Mouse (Mus musculus): ENCODE measurements around the gene Tcp1. TPM values are rescaled to one million over a fixed set of nuclear protein-coding genes. Genes with fewer than 3 reads are reported as not detected.

Gene Tcp1
- polyA plus RNA-seq, 1 experiment from 2014 or later: 392 TPM

DNA sequence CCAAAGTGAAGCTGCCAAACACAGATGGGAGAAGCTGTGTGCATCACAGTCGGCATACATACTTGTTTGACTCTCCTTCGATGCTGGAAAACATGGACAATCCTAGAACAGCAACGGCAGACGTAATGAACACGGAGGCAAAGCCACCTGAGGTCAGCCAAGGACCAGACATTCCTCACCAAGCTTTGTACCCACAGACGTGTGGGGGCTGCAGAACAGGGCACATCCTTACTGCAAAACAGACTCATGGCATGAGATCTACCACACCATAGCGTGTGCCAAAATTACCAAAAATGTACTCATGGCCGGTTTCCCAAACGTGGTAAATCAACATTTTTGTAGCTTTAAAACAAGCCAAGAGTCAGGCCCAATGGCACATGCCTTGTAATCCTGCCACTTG, 9.1 kb upstream of the Tcp1 start:
- Histone ChIP-seq H3K9me3 (replicated peaks; ENCODE audit: control insufficient read depth, low read length) (no peaks in the 10 kb centered on the region), H3K27me3 (ENCODE audit: control insufficient read depth, insufficient read depth, low read length) (no peaks in the 10 kb centered on the region), H3K4me3 (replicated peaks; ENCODE audit: low read length) (no peak overlapping the region), H3K4me2 (ENCODE audit: low read depth, low read length) (no peak overlapping the region), H3K27ac (ENCODE audit: low read length) (no peak overlapping the region), H3K4me1 (ENCODE audit: control insufficient read depth, insufficient read depth, low read length) (no peaks in the 10 kb centered on the region), H3K36me3 (ENCODE audit: control insufficient read depth, insufficient read depth, low read length) (peaks cover 7% of the 10 kb centered on the region; the same call in 1 of the 2 replicates), H3K9ac (ENCODE audit: low read length) (no peak overlapping the region)
- 84% methylated on average over 9 of the region's 9 CpGs for WGBS
- no peak for ATAC-seq (ENCODE audit: insufficient read depth, low FRiP score)

DNA sequence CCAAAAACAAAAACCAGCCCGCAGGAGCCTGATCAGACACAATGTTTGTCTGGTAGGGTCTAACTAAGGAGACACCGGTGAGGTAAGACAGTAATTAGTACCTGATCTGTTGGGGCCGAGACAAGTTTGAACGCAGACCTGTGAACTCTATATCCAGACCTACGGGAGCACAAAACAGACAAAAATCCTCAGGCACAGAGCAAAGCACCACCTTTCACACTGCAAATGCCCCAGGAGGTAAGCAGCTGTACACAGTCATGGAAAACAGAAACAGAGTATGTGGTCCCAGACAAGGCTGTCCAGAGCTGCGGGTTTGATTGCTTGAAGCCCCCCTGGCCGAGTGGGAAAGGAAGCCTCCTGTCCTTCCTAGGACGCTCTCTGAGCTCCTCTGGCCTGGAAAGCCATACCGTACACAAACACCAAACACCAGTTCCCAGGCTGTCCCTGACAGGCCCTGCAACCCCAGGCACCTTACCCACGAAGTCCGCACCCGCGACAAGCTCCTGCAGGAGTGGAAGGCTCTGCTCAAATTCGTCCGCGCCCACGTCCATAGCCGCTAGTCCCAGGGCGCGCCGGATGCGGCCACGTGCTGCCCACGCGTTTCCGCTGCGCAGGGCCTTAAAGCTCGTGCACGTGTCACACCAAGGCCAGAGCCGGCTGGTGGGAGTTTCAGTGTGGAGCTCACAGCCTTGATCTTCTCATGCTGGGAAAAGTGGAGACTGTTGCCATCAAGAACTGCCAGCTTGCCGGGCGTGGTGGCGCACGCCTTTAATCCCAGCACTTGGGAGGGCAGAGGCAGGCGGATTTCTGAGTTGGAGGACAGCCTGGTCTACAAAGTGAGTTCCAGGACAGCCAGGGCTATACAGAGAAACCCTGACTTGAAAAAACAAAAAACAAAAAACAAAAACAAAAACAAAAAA, 5.9 kb upstream of the Tcp1 start, which contains the start of gene Pnldc1:
Gene Pnldc1 (minus strand): TSS at position 870 of the 920 bp plus-strand sequence.
- no peak within 1 kb of the TSS for H3K9ac ChIP-seq (ENCODE audit: low read length)
- no peaks in the 10 kb centered on the region for H3K9me3 ChIP-seq (replicated peaks; ENCODE audit: control insufficient read depth, low read length)
- no peaks in the 10 kb centered on the region for H3K4me1 ChIP-seq (ENCODE audit: control insufficient read depth, insufficient read depth, low read length)
- no peak within 1 kb of the TSS for H3K4me2 ChIP-seq (ENCODE audit: low read depth, low read length)
- H3K36me3 ChIP-seq (ENCODE audit: control insufficient read depth, insufficient read depth, low read length): peaks cover 20% of the 10 kb centered on the region
- no peak for ATAC-seq (ENCODE audit: insufficient read depth, low FRiP score)
- H3K4me3 ChIP-seq (replicated peaks; ENCODE audit: low read length): no peak within 1 kb of the TSS
- 75% methylated on average over 35 of the region's 35 CpGs for WGBS
- no peak within 1 kb of the TSS for H3K27ac ChIP-seq (ENCODE audit: low read length)
- no peaks in the 10 kb centered on the region for H3K27me3 ChIP-seq (ENCODE audit: control insufficient read depth, insufficient read depth, low read length)

DNA sequence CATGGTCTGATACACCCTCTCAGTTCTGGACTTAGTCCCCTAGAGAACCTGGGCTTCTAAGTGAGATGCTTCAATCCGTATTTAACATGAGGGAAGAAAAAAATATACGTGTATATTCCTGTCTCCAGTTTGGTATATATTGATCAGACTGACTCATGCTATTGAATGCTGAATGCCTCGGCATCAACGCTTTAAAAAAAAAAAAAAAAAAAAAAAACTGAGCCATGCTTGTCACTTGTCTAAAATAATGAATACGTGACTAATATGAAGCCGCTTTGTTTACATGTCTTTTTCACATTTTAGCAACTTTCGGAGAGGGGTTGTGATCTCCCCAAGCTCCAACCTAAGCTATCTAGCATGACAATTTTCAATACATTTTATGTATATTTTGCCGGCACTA, 5.1 kb upstream of the Tcp1 start:
- Histone ChIP-seq H3K4me1 (ENCODE audit: control insufficient read depth, insufficient read depth, low read length) (peaks cover 3% of the 10 kb centered on the region; the same call in 1 of the 2 replicates), H3K27me3 (ENCODE audit: control insufficient read depth, insufficient read depth, low read length) (no peaks in the 10 kb centered on the region), H3K9ac (ENCODE audit: low read length) (no peak overlapping the region), H3K4me3 (replicated peaks; ENCODE audit: low read length) (no peak overlapping the region), H3K4me2 (ENCODE audit: low read depth, low read length) (no peak overlapping the region), H3K36me3 (ENCODE audit: control insufficient read depth, insufficient read depth, low read length) (peaks cover 20% of the 10 kb centered on the region), H3K27ac (ENCODE audit: low read length) (no peak overlapping the region), H3K9me3 (replicated peaks; ENCODE audit: control insufficient read depth, low read length) (no peaks in the 10 kb centered on the region)
- no peak for ATAC-seq (ENCODE audit: insufficient read depth, low FRiP score)
- WGBS: 88% methylated on average over 8 of the region's 8 CpGs

DNA sequence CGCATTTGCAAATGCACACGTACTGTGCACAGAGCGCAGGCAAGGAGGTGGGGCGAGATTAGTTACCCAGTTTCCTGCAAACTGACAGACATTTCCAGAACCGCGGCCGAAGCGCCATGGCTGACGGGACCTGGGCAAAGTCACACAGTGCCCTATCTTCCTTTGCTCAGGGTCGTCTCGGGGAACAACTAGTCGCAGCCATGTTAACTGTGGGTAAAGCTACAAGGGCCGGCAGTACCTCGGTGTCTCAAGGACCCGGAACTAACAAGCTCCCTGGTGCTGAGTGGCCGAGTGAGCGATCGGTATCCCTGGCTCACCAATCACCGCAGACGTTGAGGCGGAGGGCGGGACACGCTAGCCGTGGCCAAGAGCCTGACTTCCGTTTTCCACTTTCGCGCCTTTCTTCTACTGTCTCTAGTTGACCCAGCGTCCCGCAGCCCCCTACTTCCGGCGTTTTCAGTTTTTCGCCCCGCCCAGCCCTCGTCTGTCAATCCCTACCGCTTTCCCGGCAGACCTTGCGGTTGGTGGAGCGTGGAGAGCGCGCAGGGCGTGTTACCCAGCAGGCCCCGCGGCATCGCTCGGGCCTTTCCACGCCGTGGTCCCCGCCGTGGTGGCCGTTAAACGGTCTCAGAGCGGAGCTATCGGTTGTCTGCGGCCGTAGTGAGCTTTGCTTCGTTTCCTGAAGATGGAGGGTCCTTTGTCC, 531 bp downstream of the Tcp1 start, which contains the start of gene Mrpl18:
Gene Mrpl18 (minus strand): TSS at position 465 of the 703 bp plus-strand sequence.
- Histone ChIP-seq H3K36me3 (ENCODE audit: control insufficient read depth, insufficient read depth, low read length) (peaks cover 32% of the 10 kb centered on the region), H3K4me2 (ENCODE audit: low read depth, low read length) (peak within 1 kb of the TSS; percentile 81), H3K27ac (ENCODE audit: low read length) (peak within 1 kb of the TSS; percentile 95), H3K4me3 (replicated peaks; ENCODE audit: low read length) (peak within 1 kb of the TSS; percentile 99), H3K27me3 (ENCODE audit: control insufficient read depth, insufficient read depth, low read length) (no peaks in the 10 kb centered on the region), H3K9me3 (replicated peaks; ENCODE audit: control insufficient read depth, low read length) (no peaks in the 10 kb centered on the region), H3K9ac (ENCODE audit: low read length) (peak within 1 kb of the TSS; percentile 99), H3K4me1 (ENCODE audit: control insufficient read depth, insufficient read depth, low read length) (peaks cover 8% of the 10 kb centered on the region; the same call in 1 of the 2 replicates)
- under 1% methylated on average over 56 of the region's 56 CpGs for WGBS
- ATAC-seq (ENCODE audit: insufficient read depth, low FRiP score): peak; percentile 99

DNA sequence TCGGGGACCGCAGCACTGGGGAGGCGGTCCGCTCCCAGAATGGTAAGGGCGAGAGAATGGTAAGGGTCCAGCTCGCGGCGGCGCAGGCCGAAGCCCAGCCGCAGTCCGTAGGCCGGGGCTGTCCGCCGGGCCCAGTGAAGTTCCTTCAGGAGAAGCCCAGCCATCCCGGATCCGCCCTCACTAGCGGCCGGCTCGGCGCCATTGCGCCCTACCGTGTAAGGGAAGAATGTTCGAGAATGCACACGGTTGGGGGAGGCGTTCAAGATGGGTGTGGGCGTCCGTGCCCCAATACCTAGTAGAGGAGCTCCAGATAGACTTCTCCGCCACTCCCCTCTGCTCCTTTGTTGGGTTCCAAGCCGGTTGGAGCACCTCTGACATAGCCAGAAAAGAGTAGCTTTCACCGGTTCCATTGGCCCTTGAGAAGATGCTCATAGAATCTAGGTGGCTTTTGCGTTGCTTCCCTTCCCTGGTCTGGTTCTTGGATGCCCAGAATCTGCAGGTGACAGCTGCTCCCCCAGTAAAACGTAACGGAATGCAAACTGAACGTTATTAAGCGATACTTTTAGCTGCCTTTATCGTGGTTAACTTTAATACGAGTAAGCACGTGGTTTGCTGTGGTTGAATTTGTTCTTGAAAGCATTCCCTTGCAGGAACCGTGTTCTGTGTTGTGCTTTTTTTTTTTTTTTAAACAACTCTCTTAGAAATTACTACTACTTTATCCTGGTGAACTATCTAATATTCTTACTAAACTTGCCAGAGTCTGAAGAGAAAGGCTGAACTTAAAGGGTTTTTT, 1.3 kb downstream of the Tcp1 start:
- peak; percentile 63 for ATAC-seq (ENCODE audit: insufficient read depth, low FRiP score)
- Histone ChIP-seq H3K4me3 (replicated peaks; ENCODE audit: low read length) (peak overlapping the region; percentile 99), H3K4me1 (ENCODE audit: control insufficient read depth, insufficient read depth, low read length) (peaks cover 8% of the 10 kb centered on the region; the same call in 1 of the 2 replicates), H3K27me3 (ENCODE audit: control insufficient read depth, insufficient read depth, low read length) (no peaks in the 10 kb centered on the region), H3K36me3 (ENCODE audit: control insufficient read depth, insufficient read depth, low read length) (peaks cover 33% of the 10 kb centered on the region), H3K4me2 (ENCODE audit: low read depth, low read length) (peak overlapping the region; percentile 81), H3K9ac (ENCODE audit: low read length) (peak overlapping the region; percentile 99), H3K27ac (ENCODE audit: low read length) (peak overlapping the region; percentile 95), H3K9me3 (replicated peaks; ENCODE audit: control insufficient read depth, low read length) (no peaks in the 10 kb centered on the region)
- WGBS: under 1% methylated on average over 40 of the region's 40 CpGs

DNA sequence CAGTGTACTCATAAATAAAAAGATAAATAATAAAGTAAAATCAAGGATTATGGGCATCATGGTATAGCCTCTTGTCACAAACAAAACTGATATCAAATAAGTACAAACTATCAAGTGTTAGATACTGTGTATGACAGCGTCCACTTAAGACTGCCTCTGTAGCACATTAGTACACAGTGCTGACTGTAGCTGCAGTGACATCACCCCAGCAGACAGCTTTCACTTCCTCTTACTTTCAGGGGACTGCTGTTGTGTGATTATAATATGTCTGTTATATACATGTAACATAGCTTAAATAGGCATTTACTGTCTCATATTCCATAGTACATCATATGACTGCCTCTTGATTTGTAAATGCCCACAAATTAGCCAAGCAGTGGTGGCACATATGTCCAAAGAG, 5.6 kb downstream of the Tcp1 start:
- ATAC-seq (ENCODE audit: insufficient read depth, low FRiP score): no peak
- Histone ChIP-seq H3K4me2 (ENCODE audit: low read depth, low read length) (no peak overlapping the region), H3K27ac (ENCODE audit: low read length) (no peak overlapping the region), H3K9ac (ENCODE audit: low read length) (no peak overlapping the region), H3K36me3 (ENCODE audit: control insufficient read depth, insufficient read depth, low read length) (peaks cover 50% of the 10 kb centered on the region), H3K4me1 (ENCODE audit: control insufficient read depth, insufficient read depth, low read length) (peaks cover 5% of the 10 kb centered on the region; the same call in 1 of the 2 replicates), H3K27me3 (ENCODE audit: control insufficient read depth, insufficient read depth, low read length) (no peaks in the 10 kb centered on the region), H3K4me3 (replicated peaks; ENCODE audit: low read length) (no peak overlapping the region), H3K9me3 (replicated peaks; ENCODE audit: control insufficient read depth, low read length) (no peaks in the 10 kb centered on the region)
- WGBS: 86% methylated on average over 1 of the region's 1 CpGs

DNA sequence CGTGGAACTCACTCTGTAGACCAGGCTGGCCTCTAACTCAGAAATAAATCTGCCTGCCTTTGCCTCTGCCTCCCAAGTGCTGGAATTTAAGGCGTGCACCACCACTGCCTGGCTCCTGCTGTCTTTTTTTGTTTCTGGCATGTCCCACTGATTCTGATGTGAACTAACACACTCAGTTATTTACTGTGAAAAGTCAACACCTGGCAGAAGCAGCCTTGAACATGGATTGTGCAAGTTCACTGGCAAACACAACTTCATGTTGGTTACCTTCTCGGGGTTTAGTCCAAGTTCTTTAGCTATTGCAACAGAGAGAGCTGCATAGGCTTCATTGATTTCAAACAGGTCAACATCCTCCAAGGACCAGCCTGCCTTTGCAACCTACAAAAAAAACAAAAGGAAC, 9.5 kb downstream of the Tcp1 start:
- 87% methylated on average over 3 of the region's 3 CpGs for WGBS
- Histone ChIP-seq H3K36me3 (ENCODE audit: control insufficient read depth, insufficient read depth, low read length) (peaks cover 43% of the 10 kb centered on the region), H3K4me1 (ENCODE audit: control insufficient read depth, insufficient read depth, low read length) (no peaks in the 10 kb centered on the region), H3K27me3 (ENCODE audit: control insufficient read depth, insufficient read depth, low read length) (no peaks in the 10 kb centered on the region), H3K4me2 (ENCODE audit: low read depth, low read length) (no peak overlapping the region), H3K9ac (ENCODE audit: low read length) (no peak overlapping the region), H3K27ac (ENCODE audit: low read length) (no peak overlapping the region), H3K9me3 (replicated peaks; ENCODE audit: control insufficient read depth, low read length) (no peaks in the 10 kb centered on the region), H3K4me3 (replicated peaks; ENCODE audit: low read length) (no peak overlapping the region)
- no peak for ATAC-seq (ENCODE audit: insufficient read depth, low FRiP score)

DNA sequence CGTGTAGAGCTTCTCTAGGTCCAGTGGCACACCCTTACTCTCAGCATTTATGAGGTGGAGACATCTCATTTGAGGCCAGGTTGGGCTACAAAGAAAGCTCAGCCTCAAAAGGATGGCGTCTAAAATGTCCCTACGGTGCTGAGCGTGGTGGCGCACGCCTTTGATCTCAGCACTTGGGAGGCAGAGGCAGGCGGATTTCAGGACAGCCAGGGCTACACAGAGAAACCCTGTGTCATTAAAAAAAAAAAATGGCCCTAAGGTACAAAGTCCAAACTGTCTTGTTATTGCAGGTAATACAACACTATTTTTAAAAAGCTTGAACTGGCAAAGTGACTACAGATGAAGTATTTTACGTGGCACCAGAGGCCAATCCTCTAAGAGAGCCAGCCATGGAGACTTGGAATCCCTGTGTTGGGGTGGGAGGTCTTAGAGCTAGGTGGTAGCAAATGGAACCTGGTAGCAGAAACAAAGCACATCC, 10.2 kb downstream of the Tcp1 start:
- ATAC-seq (ENCODE audit: insufficient read depth, low FRiP score): no peak
- WGBS: 85% methylated on average over 8 of the region's 8 CpGs

More for the DNA sequence above, 10.2 kb downstream of the Tcp1 start:
- Histone ChIP-seq H3K9ac (ENCODE audit: low read length) (no peak overlapping the region), H3K9me3 (replicated peaks; ENCODE audit: control insufficient read depth, low read length) (no peaks in the 10 kb centered on the region), H3K4me2 (ENCODE audit: low read depth, low read length) (no peak overlapping the region), H3K4me3 (replicated peaks; ENCODE audit: low read length) (no peak overlapping the region), H3K27me3 (ENCODE audit: control insufficient read depth, insufficient read depth, low read length) (no peaks in the 10 kb centered on the region), H3K36me3 (ENCODE audit: control insufficient read depth, insufficient read depth, low read length) (peaks cover 36% of the 10 kb centered on the region), H3K4me1 (ENCODE audit: control insufficient read depth, insufficient read depth, low read length) (no peaks in the 10 kb centered on the region), H3K27ac (ENCODE audit: low read length) (no peak overlapping the region)
